Mouse (Mus musculus) thymus, adult 2 months (tissue): Measurements from ENCODE around the gene Pi4ka. TPM values are rescaled to one million over a fixed set of nuclear protein-coding genes. Genes with fewer than 3 reads are reported as not detected.

ENCODE experiments used
- DNase-seq: peaks from one replicate; pipeline ENCODE4 v3.0.0; 2021
- H3K27ac ChIP-seq: fragments of 200-500 bp; 2 replicates; pipeline ENCODE4 v1.5.1; 2012; ENCODE audit warnings: low read length, control low read depth; ENCODE audit not compliant: control insufficient read depth, insufficient read depth
- H3K27me3 ChIP-seq: fragments of 200-500 bp; 2 replicates; pipeline ENCODE4 v1.6.1; 2012; ENCODE audit warnings: mild to moderate bottlenecking, low read length, moderate library complexity, mixed read lengths; ENCODE audit not compliant: control insufficient read depth, insufficient read depth
- H3K36me3 ChIP-seq: fragments of 200-500 bp; 2 replicates; pipeline ENCODE4 v1.6.1; 2012; ENCODE audit warnings: mild to moderate bottlenecking, low read length, moderate library complexity; ENCODE audit not compliant: control insufficient read depth, insufficient read depth
- H3K4me1 ChIP-seq: fragments of 200-500 bp; replicated peaks from 2 replicates; pipeline ENCODE4 v1.6.1; 2012; ENCODE audit warnings: low read length; ENCODE audit not compliant: control insufficient read depth, insufficient read depth
- H3K4me3 ChIP-seq: fragments of 200-500 bp; 2 replicates; pipeline ENCODE4 v1.5.1; 2012; ENCODE audit warnings: mild to moderate bottlenecking, low read length, control low read depth, moderate library complexity; ENCODE audit not compliant: control insufficient read depth, insufficient read depth
- CTCF ChIP-seq: fragments of 200-500 bp; IDR thresholded peaks from 2 replicates; pipeline ENCODE4 v1.5.1; 2012; ENCODE audit warnings: mild to moderate bottlenecking, control low read depth, low read length, moderate library complexity, borderline replicate concordance; ENCODE audit not compliant: control insufficient read depth, poor library complexity, insufficient read depth; ENCODE audit errors: extremely low read depth
- POLR2A ChIP-seq: fragments of 200-500 bp; IDR thresholded peaks from 2 replicates; pipeline ENCODE4 v1.6.1; 2012; ENCODE audit warnings: mild to moderate bottlenecking, low read length, control low read depth, moderate library complexity; ENCODE audit not compliant: control insufficient read depth, poor library complexity, insufficient read depth; ENCODE audit errors: extremely low read depth
- WGBS: fragments of 180-500 bp; shearing (Covaris S2); methylation state at CpG from one replicate; pipeline ENCODE4 v1.1.7; 2018; 5-methylcytosine and 5-hydroxymethylcytosine counted together
- polyA plus RNA-seq: library from polyadenylated mRNA; depleted of rRNA; stranded (reverse); fragments of >200 nt; gene quantifications from 2 replicates; pipeline ENCODE4 v1.2.3, GENCODE M21; 2012

The Pi4ka gene
- polyA plus RNA-seq, 1 experiment, result 78.4 TPM

DNA sequence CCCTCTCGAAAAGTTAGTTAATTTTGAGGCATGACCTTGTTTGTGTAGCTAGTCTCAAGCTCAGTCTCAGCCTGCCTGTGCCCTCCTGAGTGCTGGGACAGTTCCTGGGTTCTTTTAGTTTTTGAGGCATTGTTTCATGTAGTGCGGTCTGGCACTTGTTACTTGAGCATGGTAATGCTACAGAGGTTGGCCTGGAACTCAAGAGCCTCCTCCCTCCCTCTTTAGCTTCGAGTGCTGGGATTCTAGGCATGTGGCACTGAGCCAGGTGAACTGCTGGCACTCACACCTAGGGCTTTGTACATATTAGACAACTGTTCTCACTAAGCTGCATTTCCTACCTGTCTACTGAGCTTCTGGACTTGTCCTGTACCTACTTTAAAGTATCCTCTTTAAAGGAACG, 158.4 kb downstream of the Pi4ka start:
- whole genome bisulfite sequencing, result 77% methylated on average over 4 of the region's 4 CpGs
- H3K27ac ChIP-seq, result no peak overlapping the region
- DNase-seq, result no peak
- H3K36me3 ChIP-seq, result no peaks in the 10 kb centered on the region
- H3K4me3 ChIP-seq, result no peak overlapping the region
- TF ChIP-seq CTCF (no peak), POLR2A (no peak)
- H3K27me3 ChIP-seq, result no peaks in the 10 kb centered on the region
- 0 out of 2 replicates have a peak, but pooled peaks cover 5% of the 10 kb centered on the region for H3K4me1 ChIP-seq

- H3K4me1 ChIP-seq, result 0 out of 2 replicates have a peak, but pooled peaks cover 4% of the 10 kb centered on the region
- TF ChIP-seq CTCF, result no peak
Observed at GRCm38 (mm10) chr16:17244996-17245395, 161.1 kb downstream of the Pi4ka start.

DNA sequence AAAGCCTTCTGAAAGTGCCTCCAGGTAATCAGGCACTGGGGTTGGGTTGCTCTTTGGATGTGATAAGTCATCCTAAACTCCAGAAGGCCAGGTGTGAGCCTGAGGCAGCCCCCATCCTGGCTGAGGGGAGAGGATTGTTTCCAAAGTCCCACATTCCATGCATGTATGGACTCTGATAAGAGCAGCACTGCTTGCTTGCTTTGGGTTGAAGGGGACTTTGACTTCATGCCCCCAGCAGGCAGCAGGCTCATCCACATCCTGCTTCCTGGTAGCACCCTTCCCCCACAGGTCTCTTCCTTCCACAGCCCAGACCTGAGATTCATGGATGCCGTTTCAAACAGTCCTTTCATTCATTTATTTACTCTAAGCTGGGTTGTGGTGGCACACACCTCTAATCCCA, 162.4 kb downstream of the Pi4ka start:
- no peak overlapping the region for H3K4me3 ChIP-seq
- H3K36me3 ChIP-seq, result no peaks in the 10 kb centered on the region
- TF ChIP-seq POLR2A, result no peak
- WGBS, result 37% methylated on average over 1 of the region's 1 CpGs
- no peaks in the 10 kb centered on the region for H3K27me3 ChIP-seq
- no peak for DNase-seq
- H3K27ac ChIP-seq, result no peak overlapping the region
- H3K4me1 ChIP-seq, result 0 out of 2 replicates have a peak, but pooled peaks cover 4% of the 10 kb centered on the region

More at GRCm38 (mm10) chr16:17244996-17245395, 161.1 kb downstream of the Pi4ka start:
- no peak for DNase-seq
- Histone ChIP-seq H3K36me3 (no peaks in the 10 kb centered on the region), H3K4me3 (no peak overlapping the region), H3K27ac (no peak overlapping the region), H3K27me3 (no peaks in the 10 kb centered on the region)
- 93% methylated on average over 1 of the region's 1 CpGs for WGBS

DNA sequence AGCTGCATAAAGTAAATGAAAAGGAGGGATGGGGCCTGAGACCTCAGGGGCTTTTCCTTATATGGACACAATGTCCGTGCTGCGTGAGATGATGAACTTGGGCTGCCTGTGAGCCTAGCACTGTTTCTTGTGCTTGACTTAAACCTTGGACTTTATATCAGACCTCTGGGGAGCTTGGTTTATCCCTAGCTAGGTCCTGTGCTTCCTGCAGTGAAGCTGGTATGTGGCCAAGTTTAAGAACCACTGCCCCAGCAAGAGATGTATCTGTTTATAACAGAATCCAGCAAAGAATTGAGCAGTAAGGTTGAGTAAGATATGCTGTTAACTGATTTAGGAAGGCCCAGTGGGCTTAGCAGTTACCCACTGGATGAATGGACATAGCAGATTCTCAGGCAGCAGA, 166.7 kb downstream of the Pi4ka start:
- DNase-seq, result no peak
- no peaks in the 10 kb centered on the region for H3K27me3 ChIP-seq
- TF ChIP-seq POLR2A (no peak), CTCF (no peak)

DNA sequence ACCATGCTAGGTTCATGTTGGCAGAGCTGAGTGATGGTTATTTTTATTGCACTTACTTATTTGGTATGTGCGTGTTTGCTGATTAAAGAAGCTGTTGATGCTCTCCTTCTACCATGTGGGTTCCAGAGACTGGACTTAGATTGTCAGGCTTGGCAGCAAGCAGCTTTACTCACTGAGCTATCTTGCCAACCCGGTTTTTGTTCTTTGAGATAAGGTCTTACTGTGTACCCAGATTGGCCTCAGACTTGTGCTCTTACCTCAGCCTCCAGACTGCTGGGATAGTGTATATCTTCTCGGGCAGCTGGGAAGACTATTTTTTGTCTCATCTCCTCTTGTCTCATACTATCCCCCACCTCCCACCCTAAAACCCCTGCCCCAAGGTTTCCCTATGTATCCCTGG, 168.5 kb downstream of the Pi4ka start:
- Histone ChIP-seq H3K27me3 (no peaks in the 10 kb centered on the region), H3K36me3 (no peaks in the 10 kb centered on the region), H3K4me1 (peaks cover 16% of the 10 kb centered on the region), H3K4me3 (no peak overlapping the region), H3K27ac (no peak overlapping the region)
- TF ChIP-seq CTCF (no peak), POLR2A (no peak)
- 85% methylated on average over 3 of the region's 3 CpGs for WGBS
- DNase-seq, result no peak

More for the DNA sequence above, 166.7 kb downstream of the Pi4ka start:
- peaks cover 11% of the 10 kb centered on the region for H3K4me1 ChIP-seq
- WGBS, result 97% methylated on average over 2 of the region's 2 CpGs
- H3K4me3 ChIP-seq, result no peak overlapping the region
- H3K36me3 ChIP-seq, result no peaks in the 10 kb centered on the region
- no peak overlapping the region for H3K27ac ChIP-seq

DNA sequence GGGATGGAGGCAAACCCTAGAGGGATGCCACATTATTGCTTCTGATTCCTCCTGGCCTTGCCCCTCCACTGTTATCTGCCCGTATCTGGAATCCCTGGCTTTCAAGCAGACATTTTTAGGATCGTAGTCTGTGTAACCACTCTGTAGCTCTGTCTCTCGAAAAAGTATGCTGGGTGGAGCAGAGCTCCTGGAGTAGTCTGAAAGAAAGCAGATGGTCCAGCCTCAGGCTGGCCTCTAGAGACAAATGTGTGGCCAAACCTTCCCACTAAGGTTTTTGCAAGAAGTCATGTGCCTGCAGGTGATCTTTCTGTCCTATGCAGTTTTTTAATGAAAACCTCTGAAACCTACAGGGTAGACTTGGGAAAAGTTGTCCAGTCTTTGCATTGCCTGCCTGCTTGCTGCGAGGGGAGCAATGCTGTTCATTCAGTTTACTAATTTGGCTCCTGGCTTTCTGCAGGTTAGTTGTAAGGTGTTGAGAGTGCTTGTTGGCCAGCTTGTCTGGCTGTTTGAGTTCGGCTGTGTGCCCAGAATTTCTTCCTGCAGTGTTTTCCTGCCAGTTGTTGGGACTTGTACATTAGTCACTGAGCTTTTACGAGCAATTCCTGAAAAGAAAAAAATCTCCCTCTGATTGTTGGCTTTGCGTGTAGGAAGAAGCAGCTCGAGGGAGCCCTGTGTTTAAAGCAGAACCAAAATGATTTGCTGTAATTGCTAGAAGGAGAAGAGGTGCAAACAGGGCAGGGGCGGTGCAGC, 171.0 kb downstream of the Pi4ka start:
- Histone ChIP-seq H3K36me3 (no peaks in the 10 kb centered on the region), H3K4me3 (no peak overlapping the region), H3K4me1 (peaks cover 16% of the 10 kb centered on the region), H3K27ac (no peak overlapping the region), H3K27me3 (no peaks in the 10 kb centered on the region)
- TF ChIP-seq POLR2A (no peak), CTCF (no peak)
- DNase-seq, result no peak
- WGBS, result 86% methylated on average over 9 of the region's 9 CpGs

DNA sequence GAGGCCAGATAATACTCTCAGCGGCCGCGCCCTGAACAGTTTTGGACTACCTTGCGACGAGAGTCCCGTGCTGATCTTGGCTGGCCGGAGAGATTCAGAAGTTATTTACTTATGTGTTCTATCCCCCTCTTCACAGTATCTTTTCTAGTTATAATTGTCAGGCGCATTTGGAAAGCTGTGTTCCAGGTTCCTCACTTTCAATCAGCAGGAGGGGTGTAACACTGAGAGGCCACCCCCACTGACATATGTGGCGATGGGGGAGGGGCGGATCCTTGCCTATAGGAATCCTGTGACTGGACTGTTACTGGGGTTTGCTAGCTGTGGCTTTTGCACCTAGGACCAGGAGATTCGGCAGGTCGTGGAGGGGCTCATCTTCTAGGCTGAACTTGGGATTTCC, 171.6 kb downstream of the Pi4ka start:
- 19% methylated on average over 12 of the region's 12 CpGs for WGBS

More for the DNA sequence above, 171.6 kb downstream of the Pi4ka start:
- H3K27me3 ChIP-seq, result no peaks in the 10 kb centered on the region
- DNase-seq, result peak; percentile 22
- no peaks in the 10 kb centered on the region for H3K36me3 ChIP-seq
- no peak for TF ChIP-seq CTCF
- no peak overlapping the region for H3K27ac ChIP-seq
- H3K4me1 ChIP-seq, result peaks cover 16% of the 10 kb centered on the region
- H3K4me3 ChIP-seq, result peak overlapping the region; percentile 62
